Mouse (Mus musculus): Measurements from ENCODE around the gene Slc1a6. TPM values are rescaled to one million over a fixed set of nuclear protein-coding genes. Genes with fewer than 3 reads are reported as not detected.

Slc1a6 gene
- polyA plus RNA-seq (2012; rRNA removed), result 0.25 and 0.50 TPM in 2 replicates

DNA sequence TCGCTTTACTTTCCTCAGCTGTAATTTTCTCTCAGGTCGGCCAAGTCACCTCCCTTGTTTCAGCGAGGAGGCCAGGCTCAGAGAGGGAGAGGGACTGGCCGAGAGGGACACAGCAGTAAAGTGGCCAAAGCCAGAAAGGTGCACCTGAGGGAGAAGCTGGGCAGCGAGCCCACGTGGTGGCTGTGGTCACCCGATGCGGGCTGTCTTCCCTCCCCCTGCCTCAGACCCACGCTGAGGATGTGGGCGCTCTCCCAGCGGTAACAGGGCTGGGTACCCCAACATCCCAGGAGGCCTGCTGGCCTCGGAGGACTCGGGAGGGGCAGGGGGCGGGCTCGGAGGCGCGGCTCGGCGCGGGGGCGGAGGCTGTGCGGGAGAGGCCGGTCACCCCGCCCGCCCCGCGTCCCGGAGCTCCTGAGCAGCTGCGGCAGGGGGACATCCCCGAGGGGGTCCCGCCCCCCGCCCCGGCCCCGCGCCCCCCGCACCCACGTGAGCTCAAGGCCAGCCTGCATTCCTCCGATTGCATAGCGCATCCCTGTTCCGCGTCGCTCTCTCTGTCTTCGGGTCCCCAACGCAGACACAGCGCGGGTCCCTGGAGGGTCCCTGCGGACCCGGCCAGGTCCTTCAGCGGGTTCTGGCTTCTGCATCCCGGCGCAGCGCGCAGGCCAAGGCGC lies at the start of gene Slc1a6:
TSS of gene Slc1a6 (plus strand) at position 516 of the 671 bp plus-strand sequence.
- under 1% methylated on average over 37 of the region's 54 CpGs for WGBS
- Histone ChIP-seq H3K4me3 (replicated peaks; ENCODE audit: extremely low read depth, low read depth, low read length) (peak within 1 kb of the TSS; percentile 59), H3K4me1 (ENCODE audit: control insufficient read depth, insufficient read depth, low read length) (no peaks in the 10 kb centered on the region)
- DNase-seq, result peak; percentile 6
- TF ChIP-seq CTCF (IDR thresholded peaks at IDR 0.05; ENCODE audit: insufficient read depth, low read length) (no peak), POLR2A (IDR thresholded peaks at IDR 0.05; ENCODE audit: borderline replicate concordance, extremely low read depth, low read depth, low read length) (no peak)

GRCm38 (mm10) chr10:78739821-78740220 lies 40.5 kb upstream of the Slc1a6 start:
- H3K4me3 ChIP-seq (replicated peaks; ENCODE audit: extremely low read depth, low read depth, low read length), result no peak overlapping the region
- H3K4me1 ChIP-seq (ENCODE audit: control insufficient read depth, insufficient read depth, low read length), result no peaks in the 10 kb centered on the region
- WGBS, result 67% methylated on average over 4 of the region's 4 CpGs
- no peak for TF ChIP-seq CTCF (IDR thresholded peaks at IDR 0.05; ENCODE audit: insufficient read depth, low read length)
- TF ChIP-seq POLR2A (IDR thresholded peaks at IDR 0.05; ENCODE audit: borderline replicate concordance, extremely low read depth, low read depth, low read length), result no peak
- no peak for DNase-seq

DNA sequence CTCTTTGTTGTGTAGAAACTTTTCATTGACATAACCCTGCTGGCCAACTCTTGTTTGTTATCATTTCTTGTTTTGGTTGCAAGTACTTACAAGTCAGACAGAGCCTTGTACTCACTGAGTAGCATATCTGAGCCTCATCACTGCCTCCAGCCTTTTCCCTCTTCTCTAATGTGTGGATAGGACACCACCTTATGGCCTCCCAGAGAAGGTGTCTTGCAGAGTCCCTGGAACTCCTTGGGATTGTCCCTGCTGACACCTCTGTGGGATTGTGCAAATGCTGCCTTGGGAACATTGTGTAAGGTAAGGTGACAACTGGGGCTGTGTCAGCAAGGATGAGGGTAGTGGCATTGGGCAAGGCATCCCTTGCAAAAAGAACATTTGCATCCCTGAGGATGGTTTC lies 36.6 kb upstream of the Slc1a6 start:
- no peak for TF ChIP-seq POLR2A (IDR thresholded peaks at IDR 0.05; ENCODE audit: borderline replicate concordance, extremely low read depth, low read depth, low read length)
- Histone ChIP-seq H3K4me3 (replicated peaks; ENCODE audit: extremely low read depth, low read depth, low read length) (no peak overlapping the region), H3K4me1 (ENCODE audit: control insufficient read depth, insufficient read depth, low read length) (no peaks in the 10 kb centered on the region)
- DNase-seq, result no peak

- Histone ChIP-seq H3K4me1 (ENCODE audit: control insufficient read depth, insufficient read depth, low read length) (no peaks in the 10 kb centered on the region), H3K4me3 (replicated peaks; ENCODE audit: extremely low read depth, low read depth, low read length) (no peak overlapping the region)
- WGBS, result 54% methylated on average over 4 of the region's 4 CpGs
- TF ChIP-seq CTCF (IDR thresholded peaks at IDR 0.05; ENCODE audit: insufficient read depth, low read length) (no peak), POLR2A (IDR thresholded peaks at IDR 0.05; ENCODE audit: borderline replicate concordance, extremely low read depth, low read depth, low read length) (no peak)
- no peak for DNase-seq
These were observed 34.7 kb upstream of the Slc1a6 start for GRCm38 (mm10) chr10:78745453-78746232.

GRCm38 (mm10) chr10:78747035-78747721 lies 33.1 kb upstream of the Slc1a6 start:
- WGBS, result 2% methylated on average over 27 of the region's 27 CpGs
- Histone ChIP-seq H3K4me3 (replicated peaks; ENCODE audit: extremely low read depth, low read depth, low read length) (peak overlapping the region; percentile 33), H3K4me1 (ENCODE audit: control insufficient read depth, insufficient read depth, low read length) (no peaks in the 10 kb centered on the region)
- no peak for DNase-seq
- TF ChIP-seq POLR2A (IDR thresholded peaks at IDR 0.05; ENCODE audit: borderline replicate concordance, extremely low read depth, low read depth, low read length), result no peak
- no peak for TF ChIP-seq CTCF (IDR thresholded peaks at IDR 0.05; ENCODE audit: insufficient read depth, low read length)

DNA sequence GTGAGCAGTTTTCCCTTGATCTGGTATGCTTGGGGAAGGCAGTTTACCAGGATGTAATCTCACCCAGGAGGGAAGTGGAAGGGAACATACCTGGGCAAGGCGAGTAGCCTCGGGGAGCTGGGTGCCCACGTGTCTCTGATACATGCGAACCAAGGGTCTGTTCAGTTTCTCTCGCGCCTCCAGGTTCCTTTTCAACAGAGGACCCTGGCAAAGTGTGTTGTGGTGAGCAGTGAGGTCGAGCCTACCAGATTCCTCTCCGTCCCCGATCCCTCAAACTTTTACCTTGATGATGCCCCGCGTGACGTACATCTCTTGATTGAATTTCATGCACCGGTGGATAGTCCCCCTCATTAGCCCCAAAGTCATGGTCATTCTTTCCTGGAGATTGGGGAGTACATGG lies 32.1 kb upstream of the Slc1a6 start:
- WGBS, result 80% methylated on average over 13 of the region's 13 CpGs
- no peak for DNase-seq
- TF ChIP-seq CTCF (IDR thresholded peaks at IDR 0.05; ENCODE audit: insufficient read depth, low read length), result no peak
- TF ChIP-seq POLR2A (IDR thresholded peaks at IDR 0.05; ENCODE audit: borderline replicate concordance, extremely low read depth, low read depth, low read length), result no peak
- no peak overlapping the region for H3K4me3 ChIP-seq (replicated peaks; ENCODE audit: extremely low read depth, low read depth, low read length)
- no peaks in the 10 kb centered on the region for H3K4me1 ChIP-seq (ENCODE audit: control insufficient read depth, insufficient read depth, low read length)

DNA sequence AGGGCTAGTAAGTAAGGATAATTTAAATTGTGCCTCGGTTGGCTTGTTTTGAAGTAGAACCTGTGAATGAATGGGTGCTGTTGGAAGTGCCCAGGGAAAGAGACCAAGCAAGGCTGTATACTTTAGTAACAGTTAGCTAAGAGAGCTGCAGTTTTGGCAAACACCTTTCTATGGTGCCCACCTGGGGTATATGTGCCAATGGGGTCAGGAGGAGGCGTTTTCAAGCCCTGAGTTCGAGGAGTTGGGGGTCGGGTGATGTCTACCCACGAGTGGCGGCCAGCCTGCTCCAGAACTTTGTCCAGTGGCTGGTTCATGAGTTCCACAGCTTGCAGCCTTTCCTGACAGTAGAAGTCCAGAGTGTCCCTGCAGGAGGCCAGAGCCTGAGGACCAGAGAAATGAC lies 31.4 kb upstream of the Slc1a6 start:
- WGBS, result 85% methylated on average over 6 of the region's 6 CpGs
- TF ChIP-seq POLR2A (IDR thresholded peaks at IDR 0.05; ENCODE audit: borderline replicate concordance, extremely low read depth, low read depth, low read length), result no peak
- no peak for TF ChIP-seq CTCF (IDR thresholded peaks at IDR 0.05; ENCODE audit: insufficient read depth, low read length)
- no peak for DNase-seq
- no peaks in the 10 kb centered on the region for H3K4me1 ChIP-seq (ENCODE audit: control insufficient read depth, insufficient read depth, low read length)
- no peak overlapping the region for H3K4me3 ChIP-seq (replicated peaks; ENCODE audit: extremely low read depth, low read depth, low read length)

DNA sequence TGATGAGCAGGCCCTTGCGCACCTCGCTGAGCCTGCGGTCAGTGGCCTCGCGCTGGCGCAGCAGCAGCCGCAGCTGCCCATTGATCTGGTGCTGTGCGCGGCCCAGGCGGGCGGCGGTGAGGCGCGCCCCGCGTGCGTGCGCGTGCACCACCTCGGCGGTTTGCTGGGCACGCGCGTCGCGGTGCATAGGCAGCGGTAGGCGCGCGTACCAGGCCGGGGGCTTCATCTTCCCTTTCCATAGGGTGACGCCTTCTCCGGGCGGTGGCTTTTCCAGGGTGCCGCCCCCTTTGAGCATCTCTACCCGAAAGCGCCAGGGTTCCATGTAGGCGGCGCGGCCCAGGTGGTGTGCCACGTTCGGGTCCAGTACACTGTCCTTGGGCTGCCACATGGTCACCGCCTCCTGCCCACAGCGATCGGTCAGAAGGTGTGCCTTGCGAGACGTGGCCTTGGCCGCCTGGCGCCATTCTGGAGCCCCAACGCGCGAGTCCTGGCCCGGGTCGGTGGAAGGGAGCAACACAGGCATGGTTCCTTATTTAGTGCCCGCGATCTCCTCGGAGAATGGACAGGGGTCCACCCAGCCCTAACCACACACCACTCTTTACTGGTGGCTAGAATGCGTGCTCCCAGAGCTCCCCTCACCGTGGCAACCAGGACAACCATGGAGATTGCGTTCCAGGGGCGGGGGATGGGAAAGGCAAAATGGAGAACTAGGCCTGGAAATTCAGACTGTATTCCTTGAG lies 27.7 kb upstream of the Slc1a6 start, which contains the start of gene Ccdc105:
TSS of gene Ccdc105 (minus strand) at position 614 of the 740 bp plus-strand sequence.
- TF ChIP-seq POLR2A (IDR thresholded peaks at IDR 0.05; ENCODE audit: borderline replicate concordance, extremely low read depth, low read depth, low read length) (no peak), CTCF (IDR thresholded peaks at IDR 0.05; ENCODE audit: insufficient read depth, low read length) (no peak)
- Histone ChIP-seq H3K4me3 (replicated peaks; ENCODE audit: extremely low read depth, low read depth, low read length) (peak within 1 kb of the TSS; percentile 24), H3K4me1 (ENCODE audit: control insufficient read depth, insufficient read depth, low read length) (no peaks in the 10 kb centered on the region)
- WGBS, result 3% methylated on average over 61 of the region's 61 CpGs
- no peak for DNase-seq

GRCm38 (mm10) chr10:78756021-78756420 lies 24.3 kb upstream of the Slc1a6 start:
- 32% methylated on average over 6 of the region's 6 CpGs for WGBS
- DNase-seq, result peak; percentile 52

More at GRCm38 (mm10) chr10:78756021-78756420, 24.3 kb upstream of the Slc1a6 start:
- no peaks in the 10 kb centered on the region for H3K4me1 ChIP-seq (ENCODE audit: control insufficient read depth, insufficient read depth, low read length)
- no peak for TF ChIP-seq POLR2A (IDR thresholded peaks at IDR 0.05; ENCODE audit: borderline replicate concordance, extremely low read depth, low read depth, low read length)
- peak; percentile 93 for TF ChIP-seq CTCF (IDR thresholded peaks at IDR 0.05; ENCODE audit: insufficient read depth, low read length)
- H3K4me3 ChIP-seq (replicated peaks; ENCODE audit: extremely low read depth, low read depth, low read length), result no peak overlapping the region
